Mouse (Mus musculus) CH12.LX (cell line): ENCODE data around the gene Rgl1. TPM values are rescaled to one million over a fixed set of nuclear protein-coding genes. Genes with fewer than 3 reads are reported as not detected.

ENCODE experiments used
- DNase-seq: peaks from one replicate; pipeline ENCODE4 v3.0.0-alpha.2; 2013; ENCODE audit errors: extremely low read depth
- H3K27ac ChIP-seq: 2 replicates; pipeline ENCODE4 v1.5.1; 2012; ENCODE audit warnings: low read depth, mild to moderate bottlenecking, control low read depth, moderate library complexity; ENCODE audit not compliant: insufficient read depth
- H3K27me3 ChIP-seq: replicated peaks from 2 replicates; pipeline ENCODE3; 2012; ENCODE audit warnings: inconsistent platforms
- H3K36me3 ChIP-seq, 2 experiments: replicated peaks in 1 of 2; 2 replicates each; pipeline versions ENCODE3 to v1.6.1; 2012; ENCODE audit warnings: inconsistent platforms in 1 of 2, low read length in 1 of 2, mild to moderate bottlenecking in 1 of 2, mixed read lengths in 1 of 2, moderate library complexity in 1 of 2; ENCODE audit not compliant: control insufficient read depth in 1 of 2, insufficient read depth in 1 of 2
- H3K4me1 ChIP-seq, 2 experiments: 2 replicates each; pipeline ENCODE4 v1.6.1; 2012; ENCODE audit warnings: inconsistent platforms in 1 of 2, moderate library complexity in 1 of 2; ENCODE audit not compliant: insufficient read depth in 2 of 2, control insufficient read depth in 1 of 2
- H3K4me2 ChIP-seq: 2 replicates; pipeline ENCODE4 v1.6.1; 2012; ENCODE audit warnings: low read depth, mild to moderate bottlenecking, control low read depth; ENCODE audit not compliant: poor library complexity, insufficient read depth, severe bottlenecking
- H3K4me3 ChIP-seq, 3 experiments: fragments of 150-350 bp in 1 of 3; sonication (generic) in 1 of 3; replicated peaks in 1 of 3; 2 replicates each; pipeline versions ENCODE3 to v1.5.1; 2011 to 2012; ENCODE audit warnings: low read depth in 2 of 3, low read length in 2 of 3, mild to moderate bottlenecking in 2 of 3, moderate library complexity in 2 of 3, control low read depth in 1 of 3, improper control_type of control experiment in 1 of 3, inconsistent platforms in 1 of 3, mixed read lengths in 1 of 3; ENCODE audit not compliant: poor library complexity in 1 of 3
- H3K79me2 ChIP-seq: replicated peaks from 2 replicates; pipeline ENCODE4 v1.6.1; 2012; ENCODE audit warnings: mild to moderate bottlenecking, moderate library complexity; ENCODE audit not compliant: control insufficient read depth, poor library complexity, insufficient read depth, severe bottlenecking; ENCODE audit errors: extremely low read depth
- H3K9ac ChIP-seq: 2 replicates; pipeline ENCODE4 v1.6.1; 2012; ENCODE audit warnings: low read depth, mild to moderate bottlenecking, control low read depth, moderate library complexity; ENCODE audit not compliant: insufficient read depth
- H3K9me3 ChIP-seq: replicated peaks from 2 replicates; pipeline ENCODE3; 2012; ENCODE audit warnings: low read length, inconsistent platforms, mixed read lengths
- CTCF ChIP-seq, 2 experiments: IDR thresholded peaks in 1 of 2; conservative IDR thresholded peaks in 1 of 2; 2 replicates each; pipeline ENCODE4 v1.5.1; 2011 to 2012; ENCODE audit warnings: low read depth in 2 of 2, low read length in 2 of 2, improper control_type of control experiment in 1 of 2, inconsistent platforms in 1 of 2, mild to moderate bottlenecking in 1 of 2, moderate library complexity in 1 of 2
- ELF1 ChIP-seq: IDR thresholded peaks from 2 replicates; pipeline ENCODE4 v1.6.1; 2014; ENCODE audit warnings: low read depth, mild to moderate bottlenecking, inconsistent platforms, low read length, improper control_type of control experiment
- JUN ChIP-seq: IDR thresholded peaks from 2 replicates; pipeline ENCODE4 v1.6.1; 2011; ENCODE audit warnings: low read depth, mild to moderate bottlenecking, low read length, improper control_type of control experiment, moderate library complexity; ENCODE audit not compliant: insufficient read depth
- JUND ChIP-seq: conservative IDR thresholded peaks from 2 replicates; pipeline ENCODE4 v1.6.1; 2011; ENCODE audit warnings: low read depth, low read length, improper control_type of control experiment
- KAT2A ChIP-seq: IDR thresholded peaks from 2 replicates; pipeline ENCODE4 v1.6.1; 2012; ENCODE audit warnings: low read length, improper control_type of control experiment, inconsistent platforms; ENCODE audit not compliant: insufficient replicate concordance
- MAFK ChIP-seq: IDR thresholded peaks from 2 replicates; pipeline ENCODE4 v1.6.1; 2011; ENCODE audit warnings: low read length, improper control_type of control experiment; ENCODE audit not compliant: insufficient replicate concordance
- MAX ChIP-seq: IDR thresholded peaks from 2 replicates; pipeline ENCODE4 v1.6.1; 2011; ENCODE audit warnings: low read length, improper control_type of control experiment
- MAZ ChIP-seq: IDR thresholded peaks from 2 replicates; pipeline ENCODE4 v1.6.1; 2012; ENCODE audit warnings: low read depth, mild to moderate bottlenecking, inconsistent platforms, low read length, improper control_type of control experiment, moderate library complexity
- MEF2A ChIP-seq: IDR thresholded peaks from 2 replicates; pipeline ENCODE4 v1.6.1; 2014; ENCODE audit warnings: low read depth, mild to moderate bottlenecking, inconsistent platforms, low read length, improper control_type of control experiment, borderline replicate concordance
- MYC ChIP-seq: IDR thresholded peaks from 2 replicates; pipeline ENCODE4 v1.6.1; 2011; ENCODE audit warnings: low read depth, mild to moderate bottlenecking, improper control_type of control experiment, low read length
- PAX5 ChIP-seq: IDR thresholded peaks from 2 replicates; pipeline ENCODE4 v1.6.1; 2012; ENCODE audit warnings: low read length, inconsistent platforms, mixed read lengths
- RAD21 ChIP-seq: IDR thresholded peaks from 2 replicates; pipeline ENCODE4 v1.6.1; 2011; ENCODE audit warnings: low read depth, mild to moderate bottlenecking, low read length, improper control_type of control experiment, moderate library complexity
- SIN3A ChIP-seq: IDR thresholded peaks from 2 replicates; pipeline ENCODE4 v1.6.1; 2012; ENCODE audit warnings: low read length, improper control_type of control experiment, inconsistent platforms
- SMC3 ChIP-seq: IDR thresholded peaks from 2 replicates; pipeline ENCODE4 v1.6.1; 2011; ENCODE audit warnings: low read depth, low read length, improper control_type of control experiment
- TCF12 ChIP-seq: IDR thresholded peaks from 2 replicates; pipeline ENCODE4 v1.6.1; 2014; ENCODE audit warnings: low read depth, mild to moderate bottlenecking, inconsistent platforms, low read length, improper control_type of control experiment
- UBTF ChIP-seq: IDR thresholded peaks from 2 replicates; pipeline ENCODE4 v1.6.1; 2012; ENCODE audit warnings: low read depth, mild to moderate bottlenecking, inconsistent platforms, low read length, improper control_type of control experiment, moderate library complexity
- USF1 ChIP-seq: IDR thresholded peaks from 2 replicates; pipeline ENCODE4 v1.6.1; 2014; ENCODE audit warnings: low read depth, mild to moderate bottlenecking, inconsistent platforms, low read length, improper control_type of control experiment
- ZC3H11A ChIP-seq: IDR thresholded peaks from 2 replicates; pipeline ENCODE4 v1.6.1; 2012; ENCODE audit warnings: low read depth, mild to moderate bottlenecking, inconsistent platforms, low read length, improper control_type of control experiment
- ZMIZ1 ChIP-seq: IDR thresholded peaks from 2 replicates; pipeline ENCODE4 v1.6.1; 2012; ENCODE audit warnings: low read depth, mild to moderate bottlenecking, inconsistent platforms, low read length, improper control_type of control experiment
- dilution Hi-C: fragments of 300-500 bp; cut with MboI; formaldehyde crosslinking; loops from 2 replicates; pipeline ENCODE4 v1.14.3; 2020; ENCODE audit warnings: low sequenced_read_pairs; ENCODE audit not compliant: extremely low pct_unique_long_range_greater_than_20kb, extremely low pct_ligation_motif_present
- in situ Hi-C: fragments of 300-500 bp; cut with MboI; formaldehyde crosslinking; loops from 3 replicates; pipeline ENCODE4 v1.14.3; 2019; ENCODE audit warnings: low sequenced_read_pairs, low pct_ligation_motif_present, low pct_unique_long_range_greater_than_20kb, mixed read lengths
- polyA plus RNA-seq: library from polyadenylated mRNA; unstranded; fragments of >175 nt; gene quantifications from 2 replicates; pipeline ENCODE4 v1.2.1, GENCODE M21; 2012; ENCODE audit warnings: low read depth; ENCODE audit not compliant: insufficient read length
- total RNA-seq, 2 experiments: library from RNA; depleted of rRNA; stranded (reverse); fragments of 300-350 nt in 1 of 2; fragments of >200 nt in 1 of 2; gene quantifications; 2 replicates each; pipeline ENCODE4 v1.2.3; 2012 to 2014

Rgl1 gene
- total and polyA plus RNA-seq, 3 experiments = 0.25 to 1.7 (median 0.74) TPM

DNA sequence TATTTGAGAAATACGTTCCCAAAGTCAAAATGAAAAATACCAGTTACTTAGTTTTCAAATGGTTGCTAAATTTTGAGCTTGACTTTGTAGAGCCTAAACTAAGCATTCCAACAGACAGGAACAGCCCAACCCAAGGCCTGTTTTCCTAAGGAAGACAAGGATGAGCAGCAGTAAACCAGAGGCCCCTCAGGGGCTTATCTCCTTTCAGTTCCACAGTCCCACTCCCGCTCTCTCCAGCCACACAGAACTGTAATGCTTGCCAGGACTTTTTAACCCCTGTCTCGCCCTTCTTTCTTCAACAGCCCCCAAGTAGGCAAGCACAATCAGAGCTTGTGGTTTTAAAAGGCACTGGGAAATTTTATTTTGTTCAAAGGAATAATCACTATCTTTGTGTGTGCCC lies 147.3 kb downstream of the Rgl1 start:
- Histone ChIP-seq H3K4me2 (no peak overlapping the region), H3K4me3 (no peak overlapping the region)

DNA sequence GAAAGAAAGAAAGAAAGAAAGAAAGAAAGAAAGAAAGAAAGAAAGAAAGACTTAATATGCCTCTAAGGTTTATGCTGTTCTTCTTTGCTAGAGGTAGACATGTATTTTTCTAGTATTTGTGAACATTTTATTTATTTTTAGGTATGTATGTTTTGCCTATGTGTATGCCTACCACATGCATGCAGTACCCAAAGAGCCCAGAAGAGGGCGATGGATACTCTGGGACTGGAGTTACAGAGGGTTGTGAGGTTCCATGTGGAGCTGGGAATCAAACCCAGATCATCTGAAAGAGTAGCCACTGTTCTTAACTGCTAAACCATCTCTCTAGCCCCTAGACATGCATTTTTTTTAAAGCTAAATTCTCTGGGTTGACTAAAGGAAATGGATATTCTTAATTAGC lies 147.8 kb downstream of the Rgl1 start:
- DNase-seq = no peak

More for the DNA sequence above, 147.3 kb downstream of the Rgl1 start:
- no peak for DNase-seq
- no peaks in the 10 kb centered on the region for H3K9me3 ChIP-seq
- peaks cover 7% of the 10 kb centered on the region for H3K27me3 ChIP-seq
- H3K4me1 ChIP-seq = no peaks in the 10 kb centered on the region
- H3K36me3 ChIP-seq = no peaks in the 10 kb centered on the region
- dilution Hi-C loops = no loop called here
- H3K9ac ChIP-seq = no peak overlapping the region
- H3K27ac ChIP-seq = no peak overlapping the region
- in situ Hi-C loops = no loop called here
- no peak for TF ChIP-seq MAFK
- TF ChIP-seq JUND = no peak
- no peak for TF ChIP-seq SIN3A
- TF ChIP-seq TCF12 = no peak
- TF ChIP-seq MYC = no peak
- no peak for TF ChIP-seq KAT2A
- no peak for TF ChIP-seq PAX5
- no peak for TF ChIP-seq JUN
- TF ChIP-seq USF1 = no peak
- TF ChIP-seq ELF1 = no peak
- TF ChIP-seq ZMIZ1 = no peak
- no peak for TF ChIP-seq MAZ
- TF ChIP-seq UBTF = no peak
- no peak for TF ChIP-seq ZC3H11A
- H3K79me2 ChIP-seq = no peaks in the 10 kb centered on the region

More for the DNA sequence above, 147.8 kb downstream of the Rgl1 start:
- Histone ChIP-seq H3K9me3 (no peaks in the 10 kb centered on the region), H3K4me3 (no peak overlapping the region), H3K36me3 (no peaks in the 10 kb centered on the region), H3K27ac (no peak overlapping the region), H3K4me1 (no peaks in the 10 kb centered on the region), H3K4me2 (no peak overlapping the region), H3K27me3 (peaks cover 2% of the 10 kb centered on the region), H3K79me2 (no peaks in the 10 kb centered on the region), H3K9ac (no peak overlapping the region)
- dilution Hi-C loops (no loop called here), in situ Hi-C loops (no loop called here)
- TF ChIP-seq CTCF (conservative IDR thresholded peaks at IDR 0.05 in 1 of 2, IDR thresholded peaks at IDR 0.05 in 1 of 2; ENCODE audit: low read depth in 2 of 2, low read length in 2 of 2) (peak in 1 of 2 experiments; percentile 52; a peak in 1 of 4 replicates), USF1 (no peak), MAX (no peak), MEF2A (no peak), SMC3 (no peak), RAD21 (no peak)
